Mouse (Mus musculus): ENCODE measurements around the gene 4833420G17Rik. TPM values are rescaled to one million over a fixed set of nuclear protein-coding genes. Genes with fewer than 3 reads are reported as not detected.

4833420G17Rik gene
- total RNA-seq (2021) (1 to 10 TPM; 7.0 to 7.7 TPM), polyA plus RNA-seq (2012; rRNA removed) (15.4 and 15.5 TPM in 2 replicates)
- long read RNA-seq, partial matches to known transcripts: 1 of 8 reads
- long read RNA-seq, other reads (novel, unspliced or antisense): 4 of 8 reads

- TF ChIP-seq EP300 (IDR thresholded peaks at IDR 0.05; ENCODE audit: insufficient read depth, low read depth, low read length): no peak
- peak; percentile 97 for TF ChIP-seq POLR2A (IDR thresholded peaks at IDR 0.05; ENCODE audit: insufficient read depth, low read depth, low read length)
- no peak for TF ChIP-seq CTCF (IDR thresholded peaks at IDR 0.05)
- peak within 1 kb of the TSS; percentile 76 for H3K9ac ChIP-seq (ENCODE audit: low read depth, low read length)
- H3K36me3 ChIP-seq (ENCODE audit: control insufficient read depth, insufficient read depth, low read length): peaks cover 6% of the 10 kb centered on the region; the same call in 1 of the 2 replicates
- peak; percentile 90 to 91 for DNase-seq
- H3K27ac ChIP-seq: peak within 1 kb of the TSS; percentile 88
- no peaks in the 10 kb centered on the region for H3K27me3 ChIP-seq (ENCODE audit: control insufficient read depth, insufficient read depth, low read length)
- WGBS: 4% methylated on average over 57 of the region's 57 CpGs
- intact Hi-C loops (cut with DNase I): loop anchor here (2.0 to 5.0 kb wide), 2 partner anchors 34 to 56 kb away; partner anchors contain the start of gene Paip1
- H3K79me2 ChIP-seq (replicated peaks; ENCODE audit: control insufficient read depth, insufficient read depth, low read length): peaks cover 8% of the 10 kb centered on the region
- peak within 1 kb of the TSS; percentile 85 for H3K4me3 ChIP-seq
- H3K4me1 ChIP-seq (ENCODE audit: control insufficient read depth, insufficient read depth, low read length): peaks cover 4% of the 10 kb centered on the region
Measured at GRCm38 (mm10) chr13:119462596-119463560, at the start of gene 4833420G17Rik. Gene 4833420G17Rik (plus strand): TSS chr13:119462768.

- Histone ChIP-seq H3K4me3 (no peak overlapping the region), H3K9ac (ENCODE audit: low read depth, low read length) (no peak overlapping the region), H3K79me2 (replicated peaks; ENCODE audit: control insufficient read depth, insufficient read depth, low read length) (no peaks in the 10 kb centered on the region), H3K36me3 (ENCODE audit: control insufficient read depth, insufficient read depth, low read length) (no peaks in the 10 kb centered on the region), H3K27ac (no peak overlapping the region), H3K4me1 (ENCODE audit: control insufficient read depth, insufficient read depth, low read length) (no peaks in the 10 kb centered on the region), H3K27me3 (ENCODE audit: control insufficient read depth, insufficient read depth, low read length) (no peaks in the 10 kb centered on the region)
- TF ChIP-seq EP300 (IDR thresholded peaks at IDR 0.05; ENCODE audit: insufficient read depth, low read depth, low read length): no peak
- intact Hi-C loops (cut with DNase I): no loop called here
- 21% methylated on average over 2 of the region's 2 CpGs for WGBS
- DNase-seq: no peak
Measured at GRCm38 (mm10) chr13:119413026-119413425, 49.5 kb upstream of the 4833420G17Rik start.

- 87% methylated on average over 3 of the region's 3 CpGs for WGBS
- Histone ChIP-seq H3K4me3 (no peak overlapping the region), H3K4me1 (ENCODE audit: control insufficient read depth, insufficient read depth, low read length) (no peaks in the 10 kb centered on the region), H3K36me3 (ENCODE audit: control insufficient read depth, insufficient read depth, low read length) (no peaks in the 10 kb centered on the region), H3K27me3 (ENCODE audit: control insufficient read depth, insufficient read depth, low read length) (no peaks in the 10 kb centered on the region), H3K79me2 (replicated peaks; ENCODE audit: control insufficient read depth, insufficient read depth, low read length) (no peaks in the 10 kb centered on the region), H3K9ac (ENCODE audit: low read depth, low read length) (no peak overlapping the region), H3K27ac (no peak overlapping the region)
- intact Hi-C loops (cut with DNase I): no loop called here
- DNase-seq: no peak
- TF ChIP-seq CTCF (IDR thresholded peaks at IDR 0.05): no peak
- TF ChIP-seq POLR2A (IDR thresholded peaks at IDR 0.05; ENCODE audit: insufficient read depth, low read depth, low read length): no peak
- no peak for TF ChIP-seq EP300 (IDR thresholded peaks at IDR 0.05; ENCODE audit: insufficient read depth, low read depth, low read length)
Measured at GRCm38 (mm10) chr13:119418479-119418878, 44.1 kb upstream of the 4833420G17Rik start.

- Histone ChIP-seq H3K27ac (no peak overlapping the region), H3K4me3 (peak overlapping the region; percentile 74), H3K4me1 (ENCODE audit: control insufficient read depth, insufficient read depth, low read length) (peaks cover 1% of the 10 kb centered on the region), H3K9ac (ENCODE audit: low read depth, low read length) (no peak overlapping the region), H3K79me2 (replicated peaks; ENCODE audit: control insufficient read depth, insufficient read depth, low read length) (peaks cover 2% of the 10 kb centered on the region; the same call in 1 of the 2 replicates), H3K27me3 (ENCODE audit: control insufficient read depth, insufficient read depth, low read length) (no peaks in the 10 kb centered on the region), H3K36me3 (ENCODE audit: control insufficient read depth, insufficient read depth, low read length) (peaks cover 22% of the 10 kb centered on the region)
- DNase-seq: no peak
- TF ChIP-seq EP300 (IDR thresholded peaks at IDR 0.05; ENCODE audit: insufficient read depth, low read depth, low read length): no peak
- TF ChIP-seq POLR2A (IDR thresholded peaks at IDR 0.05; ENCODE audit: insufficient read depth, low read depth, low read length): no peak
- TF ChIP-seq CTCF (IDR thresholded peaks at IDR 0.05): no peak
- intact Hi-C loops (cut with DNase I): loop anchor here (2.0 to 5.0 kb wide), 2 partner anchors 38 to 55 kb away; no protein-coding TSS in a partner anchor
- 13% methylated on average over 8 of the region's 8 CpGs for WGBS
Measured at GRCm38 (mm10) chr13:119430164-119430563, 32.4 kb upstream of the 4833420G17Rik start.

- DNase-seq: no peak
- Histone ChIP-seq H3K27ac (no peak overlapping the region), H3K36me3 (ENCODE audit: control insufficient read depth, insufficient read depth, low read length) (peaks cover 23% of the 10 kb centered on the region), H3K4me3 (no peak overlapping the region), H3K4me1 (ENCODE audit: control insufficient read depth, insufficient read depth, low read length) (peaks cover 1% of the 10 kb centered on the region), H3K27me3 (ENCODE audit: control insufficient read depth, insufficient read depth, low read length) (no peaks in the 10 kb centered on the region), H3K9ac (ENCODE audit: low read depth, low read length) (no peak overlapping the region), H3K79me2 (replicated peaks; ENCODE audit: control insufficient read depth, insufficient read depth, low read length) (peaks cover 4% of the 10 kb centered on the region)
- intact Hi-C loops (cut with DNase I): loop anchor here (5.0 kb wide), 1 partner anchor 40 kb away; no protein-coding TSS in a partner anchor
- no peak for TF ChIP-seq CTCF (IDR thresholded peaks at IDR 0.05)
- no peak for TF ChIP-seq EP300 (IDR thresholded peaks at IDR 0.05; ENCODE audit: insufficient read depth, low read depth, low read length)
- WGBS: 29% methylated on average over 1 of the region's 1 CpGs
Measured at GRCm38 (mm10) chr13:119432041-119432440, 30.5 kb upstream of the 4833420G17Rik start.

- H3K27ac ChIP-seq: no peak overlapping the region
- H3K4me1 ChIP-seq (ENCODE audit: control insufficient read depth, insufficient read depth, low read length): peaks cover 1% of the 10 kb centered on the region
- H3K79me2 ChIP-seq (replicated peaks; ENCODE audit: control insufficient read depth, insufficient read depth, low read length): peaks cover 4% of the 10 kb centered on the region
- no peak overlapping the region for H3K4me3 ChIP-seq
- no peak overlapping the region for H3K9ac ChIP-seq (ENCODE audit: low read depth, low read length)
- intact Hi-C loops (cut with DNase I): loop anchor here (5.0 kb wide), 1 partner anchor 42 kb away; no protein-coding TSS in a partner anchor
- H3K27me3 ChIP-seq (ENCODE audit: control insufficient read depth, insufficient read depth, low read length): no peaks in the 10 kb centered on the region
- WGBS: 85% methylated on average over 7 of the region's 7 CpGs
- peaks cover 27% of the 10 kb centered on the region for H3K36me3 ChIP-seq (ENCODE audit: control insufficient read depth, insufficient read depth, low read length)
- DNase-seq: no peak
- TF ChIP-seq CTCF (IDR thresholded peaks at IDR 0.05) (no peak), EP300 (IDR thresholded peaks at IDR 0.05; ENCODE audit: insufficient read depth, low read depth, low read length) (no peak), POLR2A (IDR thresholded peaks at IDR 0.05; ENCODE audit: insufficient read depth, low read depth, low read length) (no peak)
Measured at GRCm38 (mm10) chr13:119434359-119434758, 28.2 kb upstream of the 4833420G17Rik start.

Data from heart, adult 2 months (tissue).